Mouse (Mus musculus) ovary, postnatal 10 days (tissue): ENCODE results near the gene Acaca.

ENCODE experiments used
- DNase-seq: peaks from one replicate; pipeline ENCODE4 v3.0.0; 2022; ENCODE audit warnings: low spot score

Acaca gene

DNA sequence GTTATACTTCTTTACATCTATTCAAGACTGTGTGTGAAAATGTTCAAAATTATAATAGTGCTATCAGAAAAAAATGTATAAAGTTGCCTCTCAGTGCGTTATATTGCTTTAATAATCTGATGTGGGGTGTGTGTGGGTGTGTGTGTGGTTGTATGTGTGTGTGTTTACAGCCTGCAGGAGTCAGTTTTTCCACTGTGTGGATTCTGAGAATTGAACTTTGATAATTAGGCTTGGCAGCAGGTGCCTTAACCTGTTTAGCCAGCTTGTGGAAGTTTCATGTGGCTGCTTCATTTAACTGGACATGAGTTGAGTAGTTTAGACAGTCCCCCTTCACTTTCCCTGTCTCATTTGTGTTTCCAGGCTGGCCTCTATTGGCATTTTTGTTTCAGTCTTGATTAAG is 117.9 kb downstream of the Acaca start:
- no peak for DNase-seq

DNA sequence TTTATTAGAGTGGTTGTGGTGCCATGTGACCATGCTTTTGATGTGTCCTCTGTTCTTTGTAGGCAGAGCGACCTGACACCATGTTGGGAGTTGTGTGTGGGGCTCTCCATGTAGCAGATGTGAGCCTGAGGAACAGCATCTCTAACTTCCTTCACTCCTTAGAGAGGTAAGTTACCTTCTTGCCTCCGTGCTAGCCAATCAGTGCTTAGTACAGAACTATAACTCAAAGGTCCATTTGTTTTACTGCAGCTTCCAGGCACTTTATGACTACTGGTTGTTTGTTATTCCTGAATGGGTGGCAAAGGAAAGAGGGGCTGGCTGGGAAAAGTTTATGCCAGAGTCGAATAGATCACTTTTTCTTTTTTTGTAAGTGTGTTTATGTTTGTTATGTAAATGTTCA is 121.7 kb downstream of the Acaca start:
- no peak for DNase-seq

DNA sequence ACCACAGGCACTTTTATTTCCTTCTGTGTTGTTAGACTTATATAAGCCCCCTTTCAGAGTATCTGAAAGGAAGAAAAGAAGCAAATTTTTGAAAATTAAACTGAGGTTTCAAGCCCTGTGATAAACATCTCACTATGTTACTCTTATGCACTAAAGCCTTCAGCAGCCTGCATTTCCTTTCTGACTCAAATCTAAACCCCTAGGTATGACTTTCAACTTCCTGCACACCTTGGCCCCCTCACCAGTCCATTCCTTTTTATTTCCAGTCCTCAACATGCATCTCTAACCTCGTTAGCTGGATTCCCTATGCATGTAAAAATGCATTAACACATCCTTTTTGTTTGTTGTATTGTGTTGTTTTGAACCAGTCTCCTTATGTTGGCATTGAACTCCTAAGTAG is 123.0 kb downstream of the Acaca start:
- DNase-seq = no peak

DNA sequence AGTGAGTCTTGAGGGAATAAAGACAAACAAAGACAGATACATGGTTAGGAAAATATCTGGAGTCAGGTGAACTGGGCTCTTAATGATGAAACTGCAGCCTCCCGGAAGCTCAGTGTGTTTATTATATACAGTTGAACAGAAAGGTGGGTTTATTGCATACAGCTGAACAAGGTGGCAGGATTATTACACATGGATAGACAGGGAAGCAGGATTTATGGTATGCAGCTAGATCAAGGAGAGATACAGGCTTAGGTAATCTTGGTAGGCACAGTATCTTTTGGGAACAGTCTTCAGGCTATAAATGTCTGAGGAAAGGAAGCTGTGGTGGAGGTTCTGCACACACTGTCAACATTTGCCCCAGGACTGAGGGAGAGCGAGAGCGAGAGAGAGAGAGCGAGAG is 126.4 kb downstream of the Acaca start:
- no peak for DNase-seq

DNA sequence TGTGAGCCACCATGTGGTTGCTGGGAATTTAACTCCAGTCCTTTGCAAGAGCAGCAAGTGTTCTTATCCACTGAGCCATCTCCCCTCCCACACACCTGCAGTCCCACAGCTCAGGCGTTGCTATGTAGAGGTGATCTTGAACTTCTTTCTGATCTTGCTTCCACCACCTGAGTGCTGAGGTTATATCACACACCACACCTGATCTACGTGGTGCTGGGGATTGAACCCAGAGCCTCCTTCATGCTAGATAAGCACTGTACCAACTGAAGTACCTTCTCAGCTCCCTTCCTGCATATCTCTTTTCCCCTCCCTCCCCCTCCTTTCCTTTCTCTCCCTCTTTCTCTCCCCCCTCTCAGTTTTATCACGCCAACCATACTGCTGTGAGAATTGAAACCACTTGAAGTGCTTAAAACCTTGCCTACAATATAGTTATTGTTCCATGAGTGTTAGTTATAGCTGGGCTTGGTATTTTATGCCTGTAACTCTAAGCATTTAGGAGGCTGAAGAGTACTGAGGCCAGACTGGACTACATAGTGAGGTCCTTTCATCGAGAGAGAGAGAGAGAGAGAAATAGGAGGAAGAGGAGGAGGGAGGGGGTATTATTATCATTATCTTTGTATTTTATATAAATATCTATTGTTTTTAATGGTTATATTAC is 128.7 kb downstream of the Acaca start:
- no peak for DNase-seq

DNA sequence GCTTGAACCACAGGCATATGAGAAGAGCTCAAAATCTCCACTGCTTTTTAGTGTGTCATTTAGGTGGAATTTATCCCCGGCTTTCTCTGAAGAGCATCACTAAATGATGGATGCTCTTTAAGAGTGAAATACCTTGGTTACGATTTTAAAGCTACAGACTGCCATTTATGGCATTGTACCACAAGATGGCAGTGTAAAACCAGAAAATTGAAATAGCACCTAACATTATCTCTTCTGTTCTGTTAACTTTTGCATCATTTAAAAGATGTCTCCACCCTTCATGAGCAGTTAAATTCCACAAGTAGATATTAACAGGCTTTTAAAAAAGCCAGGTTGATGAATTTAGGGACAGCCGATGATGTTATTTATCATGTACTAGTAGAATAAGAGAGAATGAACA is 135.0 kb downstream of the Acaca start:
- no peak for DNase-seq

DNA sequence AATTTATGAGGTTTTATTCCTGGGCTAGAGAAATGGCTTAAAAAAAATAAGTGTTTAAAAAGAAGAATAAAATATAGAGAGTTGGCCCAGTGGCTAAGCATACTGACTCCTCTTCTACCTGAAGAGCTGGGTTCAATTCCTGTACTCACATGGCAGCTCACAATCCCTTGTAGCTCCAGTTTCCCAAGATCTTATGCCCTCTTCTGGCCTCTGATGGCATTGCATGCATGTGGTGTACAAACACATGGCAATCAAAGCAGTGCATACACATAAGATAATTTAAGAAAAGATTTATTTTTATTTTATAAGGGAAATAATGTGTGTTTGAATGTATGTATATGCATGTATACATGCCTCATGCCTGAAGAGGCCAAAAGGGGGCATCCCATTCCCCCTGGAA is 138.6 kb downstream of the Acaca start:
- DNase-seq = no peak

DNA sequence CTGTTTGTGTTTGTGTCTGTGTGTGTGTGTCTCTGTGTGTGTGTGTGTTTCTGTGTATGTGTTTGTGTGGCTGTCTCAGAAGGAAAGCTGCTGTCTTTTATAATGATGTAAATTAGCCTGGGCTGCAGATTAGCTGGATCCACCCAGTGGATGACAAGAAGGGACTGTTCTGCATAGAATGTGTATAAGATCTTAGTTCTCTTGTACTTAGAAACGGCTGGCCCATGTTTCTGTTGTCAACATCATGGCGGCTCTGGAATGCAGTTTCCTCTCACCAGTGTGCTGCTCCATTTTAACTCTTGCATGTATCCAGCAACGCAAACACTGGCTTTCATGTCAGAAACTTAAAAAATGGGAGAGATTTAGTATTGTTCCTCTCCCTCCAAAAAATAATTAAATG is 141.0 kb downstream of the Acaca start:
- no peak for DNase-seq

DNA sequence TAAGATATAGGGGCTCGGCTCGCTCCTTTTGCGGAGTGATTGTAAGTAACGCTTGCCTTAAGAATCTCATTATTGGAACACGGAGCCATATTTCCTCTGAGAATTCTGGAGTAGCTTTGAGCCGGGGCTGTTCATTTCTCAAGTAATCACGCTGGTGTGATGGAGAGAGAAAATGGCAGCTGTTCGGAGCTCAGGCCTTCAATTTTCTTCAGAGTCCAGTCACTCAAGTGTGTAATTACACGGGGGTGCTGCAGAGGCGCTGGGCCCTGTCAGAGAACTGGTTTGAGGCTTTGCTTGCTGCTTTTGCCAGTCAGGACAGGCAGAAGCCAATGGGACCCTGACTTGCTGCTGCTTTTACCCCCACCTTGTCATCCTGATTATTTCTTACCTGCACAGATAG is 142.5 kb downstream of the Acaca start:
- DNase-seq = no peak

DNA sequence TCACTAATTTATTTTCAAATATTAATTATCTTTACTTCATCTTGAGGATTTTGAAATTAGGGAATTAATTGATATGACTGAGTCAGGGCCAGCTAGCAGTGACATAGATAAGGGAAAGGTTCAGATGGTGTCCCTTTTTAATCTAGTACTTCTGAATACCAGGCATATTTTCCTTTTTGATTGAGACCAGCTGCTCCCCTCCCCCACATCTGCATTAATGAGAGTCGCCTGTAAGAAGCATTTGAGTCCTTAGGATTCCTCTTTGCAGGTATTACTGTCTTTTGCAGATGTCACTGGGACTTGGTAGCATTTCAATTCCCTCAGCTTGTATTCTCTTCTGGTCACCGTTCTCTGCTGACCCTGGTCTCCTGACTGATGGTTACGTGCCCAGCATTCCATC is 143.1 kb downstream of the Acaca start:
- DNase-seq = no peak

DNA sequence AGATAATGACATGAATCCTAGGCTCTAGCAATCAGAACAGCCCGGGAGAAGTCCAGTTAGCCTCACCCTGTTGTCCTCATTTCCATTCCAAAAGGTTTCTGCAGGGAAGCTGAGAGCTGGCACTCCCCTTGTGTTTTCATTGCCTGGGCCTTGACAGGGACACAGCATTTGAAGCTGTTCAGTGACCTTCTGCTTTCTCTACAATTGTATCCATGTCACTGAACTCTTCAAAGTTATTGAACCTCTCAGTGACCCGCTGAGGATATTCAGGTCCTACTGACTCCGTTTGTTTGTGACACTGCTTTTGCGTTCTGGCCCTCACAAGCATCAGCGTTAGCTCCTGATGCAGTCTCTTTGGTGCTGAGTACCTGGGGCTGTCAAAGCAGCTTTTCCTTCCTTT is 147.5 kb downstream of the Acaca start:
- no peak for DNase-seq

DNA sequence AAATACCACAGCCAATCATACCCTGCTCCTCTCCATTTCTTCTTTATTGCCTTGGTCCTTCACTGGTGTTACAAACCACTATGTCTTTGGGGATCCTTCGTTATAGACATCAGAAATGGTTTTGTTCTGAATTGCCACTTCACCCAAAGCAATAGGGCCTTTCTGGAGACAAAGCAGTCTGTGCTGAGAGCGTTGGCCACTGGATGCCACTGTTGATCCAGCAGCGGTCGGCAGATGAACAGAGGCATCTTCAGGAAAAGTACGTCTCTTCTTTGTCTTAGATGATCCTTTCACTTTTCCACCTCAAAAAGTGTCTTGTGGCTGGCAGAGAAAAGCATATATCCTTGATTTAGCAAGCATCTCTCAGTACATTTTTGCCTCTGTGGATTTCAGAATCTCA is 151.8 kb downstream of the Acaca start:
- DNase-seq = no peak

DNA sequence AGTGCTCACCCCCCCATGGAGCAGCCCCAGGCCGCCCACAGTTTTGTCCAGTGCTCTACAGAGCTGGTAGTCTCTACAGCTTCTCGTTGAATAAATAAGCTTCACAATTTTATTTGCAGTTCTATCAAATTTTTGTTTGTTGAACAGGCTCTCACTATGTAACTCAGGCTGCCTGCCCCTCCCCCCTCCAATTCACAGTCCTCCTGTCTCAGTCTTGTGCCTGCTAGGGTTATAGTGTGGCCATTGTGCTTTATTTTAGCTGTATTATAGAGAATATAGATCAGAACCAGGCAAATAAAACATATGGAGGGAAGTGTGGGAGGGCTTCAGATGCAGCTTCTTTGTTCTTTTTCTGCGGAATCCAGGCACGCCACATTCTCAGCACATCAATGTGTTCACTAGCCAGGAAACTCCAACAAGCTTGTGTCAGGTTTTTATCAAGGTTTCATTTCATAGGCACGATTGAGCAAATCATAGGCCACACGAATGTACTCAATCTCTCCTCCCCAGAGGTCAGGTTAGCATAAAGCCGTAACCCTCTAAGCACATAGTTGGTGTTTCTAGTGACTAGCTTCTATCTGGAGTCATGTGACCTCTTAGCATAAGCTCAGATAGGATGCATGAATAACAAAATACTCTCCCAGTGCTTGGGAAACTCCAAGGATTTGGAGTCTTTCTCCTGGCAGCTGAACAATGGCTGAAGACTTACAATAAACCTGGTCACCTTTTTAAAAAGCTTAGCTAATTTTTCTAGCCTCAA is 153.7 kb downstream of the Acaca start:
- DNase-seq = no peak

DNA sequence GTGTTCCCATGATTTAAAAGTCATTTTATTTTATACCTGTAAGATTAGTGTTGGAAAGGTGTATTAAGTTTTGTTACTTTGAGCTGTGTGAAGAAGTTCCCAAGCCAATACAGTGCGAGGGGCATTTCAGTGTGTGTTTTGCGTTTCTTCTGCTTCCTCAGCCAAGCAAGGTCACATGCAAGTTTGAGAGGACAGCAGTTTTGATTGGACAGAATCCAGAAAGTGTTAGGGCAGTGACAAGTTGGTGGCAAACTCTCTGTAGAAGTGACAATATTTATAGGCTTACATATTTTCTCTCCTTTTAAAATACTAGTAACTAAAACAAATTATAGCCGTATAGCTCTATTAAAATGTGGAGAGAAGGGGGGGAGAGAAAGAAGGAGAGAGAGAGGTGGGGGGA is 161.3 kb downstream of the Acaca start:
- no peak for DNase-seq

DNA sequence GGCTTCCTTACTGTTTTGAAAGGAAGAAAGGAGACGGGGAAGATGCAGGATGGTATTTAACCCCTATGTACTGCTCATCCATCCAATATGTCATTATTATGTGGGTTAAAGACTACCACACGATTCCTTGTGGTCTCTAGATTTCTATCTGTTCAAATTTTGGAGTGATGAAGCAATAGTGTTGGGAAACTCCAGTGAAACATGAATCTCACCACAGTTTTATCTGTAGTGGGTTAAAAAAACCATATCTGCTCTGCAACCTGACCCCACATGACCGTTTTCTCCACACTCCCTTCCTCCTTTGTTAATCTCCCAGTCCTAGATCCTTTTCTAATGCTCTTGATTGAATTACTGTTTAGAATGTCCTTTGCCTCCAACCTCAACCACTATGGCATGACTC is 163.1 kb downstream of the Acaca start:
- no peak for DNase-seq

DNA sequence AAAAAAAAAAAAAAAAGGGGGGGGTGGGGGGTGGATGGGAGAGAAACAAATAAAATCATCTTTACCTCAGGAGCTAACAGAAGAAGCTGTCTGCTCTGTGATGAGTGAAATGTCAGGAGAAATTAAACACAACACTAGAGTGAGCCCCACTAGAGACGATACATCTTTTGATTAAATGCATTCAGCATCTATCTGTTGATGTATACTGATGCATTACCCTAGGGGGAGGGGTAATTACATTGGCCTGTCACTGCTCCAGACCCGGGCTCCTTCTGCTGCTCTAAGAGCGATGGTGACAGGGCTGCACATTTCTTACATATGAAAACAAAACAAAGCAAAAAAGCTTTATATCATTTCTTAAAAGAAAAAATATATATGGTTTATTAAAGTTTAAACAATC is 163.8 kb downstream of the Acaca start:
- DNase-seq = no peak

DNA sequence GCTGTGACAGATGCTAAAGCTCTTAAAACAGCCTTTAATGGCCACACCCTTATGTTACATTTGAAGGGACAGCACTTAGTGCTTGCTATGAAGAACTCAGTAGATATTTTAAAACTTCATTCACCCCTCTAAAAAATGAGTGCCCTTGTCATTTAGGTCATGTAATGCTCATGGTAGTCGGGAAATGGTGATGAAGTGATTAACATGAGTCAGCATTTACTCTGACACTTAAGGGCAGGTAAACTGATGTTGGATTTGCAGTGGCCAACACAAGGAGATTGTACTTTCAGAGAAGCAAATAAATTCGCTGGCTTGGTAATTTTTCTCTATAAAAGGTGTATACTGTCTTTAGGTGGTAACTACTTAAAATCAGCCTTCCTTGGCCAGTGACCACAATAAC is 166.9 kb downstream of the Acaca start:
- no peak for DNase-seq

DNA sequence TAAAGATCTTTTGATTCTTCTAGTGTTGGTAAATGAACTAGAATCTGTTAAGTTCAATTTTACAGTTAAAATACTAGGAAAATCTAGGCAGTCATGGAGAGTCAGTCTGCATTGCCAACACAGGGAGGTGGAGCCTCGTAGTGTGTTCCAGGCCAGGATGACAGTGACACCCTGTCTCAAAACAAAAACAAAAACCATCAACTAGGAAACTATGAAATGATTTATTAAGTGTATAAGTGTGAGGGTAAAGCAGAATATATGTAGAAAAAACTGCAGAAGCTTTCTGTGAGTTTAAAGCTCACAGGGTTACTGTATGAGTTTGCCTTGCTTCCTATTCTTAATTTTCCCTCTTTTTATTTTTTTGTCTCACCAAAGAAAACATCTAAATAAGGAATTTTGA is 176.0 kb downstream of the Acaca start:
- no peak for DNase-seq

DNA sequence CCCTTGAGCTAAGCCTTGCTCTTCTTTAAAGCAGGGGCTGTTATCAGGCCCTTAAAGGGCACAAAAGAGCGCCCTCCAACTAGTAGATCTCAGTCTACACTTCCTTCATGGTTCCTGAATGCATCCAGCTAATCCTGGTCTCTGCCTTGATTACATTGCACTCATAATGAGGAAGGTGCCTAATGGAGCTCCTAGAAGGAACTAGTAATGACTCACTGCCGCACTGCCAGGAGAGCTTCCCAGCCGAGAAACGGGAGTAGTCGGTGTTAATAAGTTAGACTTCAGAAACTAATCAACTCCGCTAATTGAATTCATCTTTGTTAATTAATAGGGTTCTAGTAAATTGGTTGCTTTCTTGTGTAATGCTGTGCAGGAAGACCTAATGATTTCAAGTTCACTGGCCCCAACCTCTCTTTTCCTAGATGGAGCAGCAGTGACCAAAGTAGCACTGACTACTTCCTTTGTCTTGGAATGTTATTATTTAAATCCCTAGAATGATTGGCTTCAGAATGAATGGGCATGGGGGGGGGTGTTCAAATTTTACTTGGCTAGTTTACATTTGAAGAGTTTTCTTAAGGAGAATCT is 176.8 kb downstream of the Acaca start:
- DNase-seq = no peak

DNA sequence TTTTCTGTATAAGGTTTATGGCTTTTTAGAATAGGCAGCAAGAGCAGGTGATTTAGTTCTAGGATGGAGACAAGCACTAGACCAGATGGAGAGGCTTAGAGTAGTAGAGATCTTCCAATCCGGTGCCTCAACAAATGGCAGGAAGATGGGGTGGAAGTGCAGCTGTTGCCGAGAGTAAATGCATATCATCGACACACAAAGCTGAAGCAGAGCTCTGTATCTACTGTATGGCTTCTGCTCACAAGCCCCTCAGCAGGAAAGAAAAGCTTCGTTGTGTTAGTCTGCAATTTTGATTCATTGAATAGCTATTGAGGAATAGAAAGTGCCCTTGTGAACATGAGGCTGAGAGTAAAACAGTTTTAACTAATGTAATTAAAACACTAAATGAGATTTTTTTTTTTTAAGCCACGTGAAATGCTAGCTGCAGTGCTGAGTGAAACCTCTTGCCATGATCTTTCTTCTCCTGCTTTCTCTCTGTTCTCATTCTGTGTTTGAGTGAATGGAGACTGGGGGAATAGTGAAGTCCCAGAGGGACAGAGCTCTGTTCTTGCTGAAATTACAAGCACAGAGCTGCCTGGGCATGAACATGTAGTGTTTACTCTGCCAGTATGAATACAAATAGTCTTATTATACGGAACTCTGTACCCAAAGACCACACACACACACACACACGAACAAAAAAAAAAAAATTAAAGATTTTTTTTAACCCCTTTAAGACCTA is 194.7 kb downstream of the Acaca start:
- DNase-seq = no peak

DNA sequence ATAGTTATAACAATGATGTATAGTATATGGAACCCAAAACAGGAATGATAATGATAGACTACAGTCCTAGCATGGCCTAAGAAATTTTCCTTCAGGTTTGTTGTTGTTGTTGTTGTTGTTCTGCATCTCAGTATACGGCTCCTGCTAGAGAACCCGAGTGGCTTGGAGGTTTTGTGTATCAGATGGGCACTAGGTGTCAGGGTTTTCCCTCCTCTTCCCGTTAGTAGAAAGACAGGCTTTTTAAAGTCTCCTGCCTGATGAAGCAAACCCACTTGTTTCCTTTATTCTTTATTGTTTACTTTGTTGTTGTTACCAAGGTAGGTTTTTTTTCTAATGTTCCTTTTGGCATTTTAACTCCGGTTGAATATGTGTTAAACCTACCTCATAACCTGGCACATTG is 197.6 kb downstream of the Acaca start:
- DNase-seq = no peak

DNA sequence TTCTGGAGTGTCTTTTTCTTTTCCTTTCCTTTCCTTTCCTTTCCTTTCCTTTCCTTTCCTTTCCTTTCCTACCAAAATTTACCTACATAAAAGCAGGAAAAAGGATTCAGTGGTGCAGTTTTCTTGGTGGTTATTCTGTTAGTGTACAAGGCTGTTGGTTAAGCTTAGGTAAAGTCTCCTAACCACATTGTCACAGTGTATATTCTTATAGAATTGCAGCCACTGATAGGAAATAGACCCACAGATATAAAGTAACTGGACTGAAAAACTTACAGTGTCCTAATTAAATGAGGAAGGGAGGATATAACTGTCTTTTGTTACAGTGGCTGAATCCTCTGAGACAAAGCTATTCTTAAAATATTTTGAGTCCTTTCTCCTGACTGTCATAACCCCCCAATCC is 202.9 kb downstream of the Acaca start:
- DNase-seq = no peak

DNA sequence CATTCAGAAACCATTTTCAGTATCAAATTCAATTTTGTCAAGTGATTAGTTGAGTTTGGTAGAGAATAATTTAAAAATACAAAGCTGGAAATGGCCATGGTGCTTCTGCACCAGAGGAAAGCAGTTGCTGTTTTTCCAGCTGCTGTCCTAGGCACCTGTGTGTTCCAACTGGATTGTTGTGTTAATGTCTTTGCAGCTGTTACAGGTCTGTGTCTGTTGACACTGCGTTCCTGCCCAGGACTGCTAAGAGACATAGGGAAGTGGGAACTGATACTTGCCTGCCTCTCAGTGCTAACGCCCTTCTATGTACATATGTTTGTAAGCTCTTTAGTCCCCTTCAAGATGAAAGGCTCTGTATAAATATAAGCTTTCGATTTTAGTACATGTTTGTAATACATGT is 203.4 kb downstream of the Acaca start:
- no peak for DNase-seq
